Mouse (Mus musculus) embryonic facial prominence, embryonic 10.5 days (tissue): ENCODE results near the gene Gstp3. TPM values are rescaled to one million over a fixed set of nuclear protein-coding genes. Genes with fewer than 3 reads are reported as not detected.
"Not testable (repeated sequence)": the region's sequence is repeated elsewhere in the genome, so short reads cannot be mapped to it uniquely, and the experiment has no call there.

Source experiments
- DNase-seq: peaks from one replicate; pipeline ENCODE4 v3.0.0-alpha.2; 2017; ENCODE audit warnings: low spot score
- H3K27ac ChIP-seq: fragments of 300-500 bp; sonication (generic); replicated peaks from 2 replicates; pipeline ENCODE4 v1.5.1; 2016; ENCODE audit warnings: mild to moderate bottlenecking
- H3K27me3 ChIP-seq: fragments of 300-500 bp; sonication (generic); replicated peaks from 2 replicates; pipeline ENCODE4 v1.6.1; 2016; ENCODE audit warnings: low read depth, mild to moderate bottlenecking; ENCODE audit not compliant: poor library complexity, severe bottlenecking
- H3K36me3 ChIP-seq: fragments of 300-500 bp; sonication (generic); replicated peaks from 2 replicates; pipeline ENCODE4 v1.6.1; 2016; ENCODE audit warnings: mild to moderate bottlenecking, moderate library complexity
- H3K4me1 ChIP-seq: fragments of 300-500 bp; sonication (generic); 2 replicates; pipeline ENCODE4 v1.6.1; 2016
- H3K4me3 ChIP-seq: fragments of 300-500 bp; sonication (generic); 2 replicates; pipeline ENCODE4 v1.5.1; 2016; ENCODE audit warnings: mild to moderate bottlenecking, moderate library complexity
- H3K9me3 ChIP-seq: fragments of 300-500 bp; sonication (generic); 2 replicates; pipeline ENCODE4 v1.6.1; 2016; ENCODE audit warnings: mild to moderate bottlenecking
- WGBS: fragments of 180-500 bp; shearing (Covaris S2); methylation state at CpG from one replicate; pipeline ENCODE4 v1.1.7; 2016; 5-methylcytosine and 5-hydroxymethylcytosine counted together
- polyA plus RNA-seq: library from polyadenylated mRNA; unstranded; fragments of >200 nt; fragmentation: Nextera tagmentation; extraction: Ambion mirVana; gene quantifications from 2 replicates; pipeline ENCODE4 v1.2.1, GENCODE M21; 2016

Gene Gstp3
- polyA plus RNA-seq, 1 experiment from 2014 or later: not detected

GRCm38 (mm10) chr19:4070311-4070710 is 10.9 kb upstream of the Gstp3 start:
- 74% methylated on average over 15 of the region's 15 CpGs for WGBS
- peaks cover 6% of the 10 kb centered on the region; the same call in 1 of the 2 replicates for H3K4me1 ChIP-seq
- DNase-seq: no peak
- H3K27me3 ChIP-seq: no peaks in the 10 kb centered on the region
- H3K4me3 ChIP-seq: no peak overlapping the region
- H3K36me3 ChIP-seq: no peaks in the 10 kb centered on the region
- no peak overlapping the region for H3K27ac ChIP-seq
- H3K9me3 ChIP-seq: no peaks in the 10 kb centered on the region

GRCm38 (mm10) chr19:4068717-4069410 is 9.5 kb upstream of the Gstp3 start:
- Histone ChIP-seq H3K4me1 (peaks cover 6% of the 10 kb centered on the region; the same call in 1 of the 2 replicates), H3K36me3 (no peaks in the 10 kb centered on the region), H3K4me3 (no peak overlapping the region), H3K27ac (no peak overlapping the region), H3K27me3 (no peaks in the 10 kb centered on the region), H3K9me3 (no peaks in the 10 kb centered on the region)
- WGBS: 68% methylated on average over 15 of the region's 15 CpGs
- no peak for DNase-seq

- WGBS: 92% methylated on average over 2 of the region's 2 CpGs
- H3K36me3 ChIP-seq, H3K27me3 ChIP-seq, H3K4me1 ChIP-seq, H3K4me3 ChIP-seq, DNase-seq, H3K9me3 ChIP-seq, H3K27ac ChIP-seq: not testable (repeated sequence)
Observed at GRCm38 (mm10) chr19:4068242-4068641, 8.9 kb upstream of the Gstp3 start.

GRCm38 (mm10) chr19:4066877-4067276 is 7.5 kb upstream of the Gstp3 start:
- no peak for DNase-seq
- Histone ChIP-seq H3K27me3 (no peaks in the 10 kb centered on the region), H3K4me1 (peaks cover 6% of the 10 kb centered on the region; the same call in 1 of the 2 replicates), H3K9me3 (no peaks in the 10 kb centered on the region), H3K27ac (no peak overlapping the region), H3K36me3 (no peaks in the 10 kb centered on the region), H3K4me3 (no peak overlapping the region)

- peaks cover 6% of the 10 kb centered on the region; the same call in 1 of the 2 replicates for H3K4me1 ChIP-seq
- no peak overlapping the region for H3K27ac ChIP-seq
- no peak overlapping the region for H3K4me3 ChIP-seq
- H3K27me3 ChIP-seq: no peaks in the 10 kb centered on the region
- H3K36me3 ChIP-seq: no peaks in the 10 kb centered on the region
- DNase-seq: no peak
- H3K9me3 ChIP-seq: no peaks in the 10 kb centered on the region
- 84% methylated on average over 6 of the region's 6 CpGs for WGBS
Observed at GRCm38 (mm10) chr19:4066280-4066679, 6.9 kb upstream of the Gstp3 start.

- not testable (repeated sequence) for H3K36me3 ChIP-seq, DNase-seq, H3K27me3 ChIP-seq, H3K4me3 ChIP-seq, H3K9me3 ChIP-seq, H3K27ac ChIP-seq, H3K4me1 ChIP-seq
- WGBS: 49% methylated on average over 9 of the region's 11 CpGs
Observed at GRCm38 (mm10) chr19:4064501-4064900, 5.1 kb upstream of the Gstp3 start.

GRCm38 (mm10) chr19:4063357-4063756 is 4.0 kb upstream of the Gstp3 start:
- WGBS: 87% methylated on average over 4 of the region's 4 CpGs
- not testable (repeated sequence) for H3K27me3 ChIP-seq, H3K9me3 ChIP-seq, H3K36me3 ChIP-seq, H3K4me1 ChIP-seq, H3K4me3 ChIP-seq, DNase-seq, H3K27ac ChIP-seq

- no peaks in the 10 kb centered on the region for H3K4me1 ChIP-seq
- no peak overlapping the region for H3K27ac ChIP-seq
- 89% methylated on average over 6 of the region's 6 CpGs for WGBS
- H3K36me3 ChIP-seq: no peaks in the 10 kb centered on the region
- no peaks in the 10 kb centered on the region for H3K9me3 ChIP-seq
- H3K4me3 ChIP-seq: no peak overlapping the region
- H3K27me3 ChIP-seq: no peaks in the 10 kb centered on the region
- no peak for DNase-seq
Observed at GRCm38 (mm10) chr19:4060899-4061465, 1.6 kb upstream of the Gstp3 start.

GRCm38 (mm10) chr19:4060044-4060898 is 902 bp upstream of the Gstp3 start:
- H3K27ac ChIP-seq, H3K4me3 ChIP-seq, H3K36me3 ChIP-seq, DNase-seq, H3K4me1 ChIP-seq, H3K9me3 ChIP-seq, H3K27me3 ChIP-seq: not testable (repeated sequence)
- WGBS: 86% methylated on average over 8 of the region's 8 CpGs

GRCm38 (mm10) chr19:4058581-4058980 is 788 bp downstream of the Gstp3 start:
- no peak for DNase-seq
- Histone ChIP-seq H3K27me3 (no peaks in the 10 kb centered on the region), H3K4me1 (no peaks in the 10 kb centered on the region), H3K36me3 (no peaks in the 10 kb centered on the region), H3K27ac (no peak overlapping the region), H3K9me3 (no peaks in the 10 kb centered on the region), H3K4me3 (no peak overlapping the region)
- 90% methylated on average over 5 of the region's 5 CpGs for WGBS

GRCm38 (mm10) chr19:4057962-4058361 is 1.4 kb downstream of the Gstp3 start:
- Histone ChIP-seq H3K27me3 (no peaks in the 10 kb centered on the region), H3K4me1 (no peaks in the 10 kb centered on the region), H3K4me3 (no peak overlapping the region), H3K9me3 (no peaks in the 10 kb centered on the region), H3K27ac (no peak overlapping the region), H3K36me3 (no peaks in the 10 kb centered on the region)
- DNase-seq: no peak
- WGBS: 92% methylated on average over 7 of the region's 7 CpGs

- no peaks in the 10 kb centered on the region for H3K27me3 ChIP-seq
- H3K36me3 ChIP-seq: no peaks in the 10 kb centered on the region
- H3K4me3 ChIP-seq: no peak overlapping the region
- WGBS: 90% methylated on average over 13 of the region's 13 CpGs
- DNase-seq: no peak
- no peaks in the 10 kb centered on the region for H3K9me3 ChIP-seq
- no peaks in the 10 kb centered on the region for H3K4me1 ChIP-seq
- no peak overlapping the region for H3K27ac ChIP-seq
Observed at GRCm38 (mm10) chr19:4057389-4057788, 2.0 kb downstream of the Gstp3 start.

- Histone ChIP-seq H3K36me3 (no peaks in the 10 kb centered on the region), H3K4me3 (no peak overlapping the region), H3K9me3 (no peaks in the 10 kb centered on the region), H3K27me3 (no peaks in the 10 kb centered on the region), H3K4me1 (no peaks in the 10 kb centered on the region), H3K27ac (no peak overlapping the region)
- 42% methylated on average over 4 of the region's 4 CpGs for WGBS
- DNase-seq: no peak
Observed at GRCm38 (mm10) chr19:4056727-4057126, 2.6 kb downstream of the Gstp3 start.
